Mouse (Mus musculus) heart, embryonic 11.5 days (tissue): Measurements from ENCODE around the gene Pcgf6. TPM values are rescaled to one million over a fixed set of nuclear protein-coding genes. Genes with fewer than 3 reads are reported as not detected.

ENCODE experiments used
- ATAC-seq: fragments of 200-750 bp; cut with Nextera tagmentation; replicated peaks from 2 replicates; pipeline ENCODE4 v1.8.0; 2017; ENCODE audit warnings: moderate library complexity; ENCODE audit not compliant: insufficient number of reproducible peaks, low FRiP score, low TSS enrichment
- H3K27ac ChIP-seq: fragments of 300-500 bp; sonication (generic); 2 replicates; pipeline ENCODE4 v1.5.1; 2014; ENCODE audit warnings: mild to moderate bottlenecking, low read depth, low read length
- H3K27me3 ChIP-seq: fragments of 300-500 bp; sonication (generic); 2 replicates; pipeline ENCODE4 v1.6.1; 2014; ENCODE audit warnings: mild to moderate bottlenecking, low read length, mixed read lengths; ENCODE audit not compliant: control insufficient read depth, insufficient read depth
- H3K36me3 ChIP-seq: fragments of 300-500 bp; sonication (generic); 2 replicates; pipeline ENCODE4 v1.6.1; 2014; ENCODE audit warnings: mild to moderate bottlenecking, low read length, moderate library complexity, mixed read lengths; ENCODE audit not compliant: control insufficient read depth, insufficient read depth
- H3K4me1 ChIP-seq: fragments of 300-500 bp; sonication (generic); 2 replicates; pipeline ENCODE4 v1.6.1; 2014; ENCODE audit warnings: low read length; ENCODE audit not compliant: control insufficient read depth, insufficient read depth
- H3K4me2 ChIP-seq: fragments of 300-500 bp; sonication (generic); 2 replicates; pipeline ENCODE4 v1.6.1; 2014; ENCODE audit warnings: mild to moderate bottlenecking, moderate library complexity
- H3K4me3 ChIP-seq: fragments of 300-500 bp; sonication (generic); 2 replicates; pipeline ENCODE4 v1.5.1; 2014; ENCODE audit warnings: low read depth, low read length
- H3K9ac ChIP-seq: fragments of 300-500 bp; sonication (generic); 2 replicates; pipeline ENCODE4 v1.6.1; 2014; ENCODE audit warnings: mild to moderate bottlenecking, low read depth, low read length, moderate library complexity
- H3K9me3 ChIP-seq: fragments of 300-500 bp; sonication (generic); replicated peaks from 2 replicates; pipeline ENCODE4 v1.6.1; 2016; ENCODE audit warnings: low read length; ENCODE audit not compliant: control insufficient read depth
- WGBS: fragments of 180-500 bp; shearing (Covaris S2); extraction: QIAGEN DNeasy Blood & Tissue Kit; methylation state at CpG from one replicate; pipeline ENCODE4 v1.1.7; 2014; ENCODE audit not compliant: insufficient replicate concordance; 5-methylcytosine and 5-hydroxymethylcytosine counted together
- polyA plus RNA-seq: library from polyadenylated mRNA; unstranded; fragments of >200 nt; fragmentation: Nextera tagmentation; extraction: Ambion mirVana; gene quantifications from 2 replicates; pipeline ENCODE4 v1.2.1, GENCODE M21; 2014

The Pcgf6 gene
- polyA plus RNA-seq: 12.7 and 14.9 TPM in 2 replicates

DNA sequence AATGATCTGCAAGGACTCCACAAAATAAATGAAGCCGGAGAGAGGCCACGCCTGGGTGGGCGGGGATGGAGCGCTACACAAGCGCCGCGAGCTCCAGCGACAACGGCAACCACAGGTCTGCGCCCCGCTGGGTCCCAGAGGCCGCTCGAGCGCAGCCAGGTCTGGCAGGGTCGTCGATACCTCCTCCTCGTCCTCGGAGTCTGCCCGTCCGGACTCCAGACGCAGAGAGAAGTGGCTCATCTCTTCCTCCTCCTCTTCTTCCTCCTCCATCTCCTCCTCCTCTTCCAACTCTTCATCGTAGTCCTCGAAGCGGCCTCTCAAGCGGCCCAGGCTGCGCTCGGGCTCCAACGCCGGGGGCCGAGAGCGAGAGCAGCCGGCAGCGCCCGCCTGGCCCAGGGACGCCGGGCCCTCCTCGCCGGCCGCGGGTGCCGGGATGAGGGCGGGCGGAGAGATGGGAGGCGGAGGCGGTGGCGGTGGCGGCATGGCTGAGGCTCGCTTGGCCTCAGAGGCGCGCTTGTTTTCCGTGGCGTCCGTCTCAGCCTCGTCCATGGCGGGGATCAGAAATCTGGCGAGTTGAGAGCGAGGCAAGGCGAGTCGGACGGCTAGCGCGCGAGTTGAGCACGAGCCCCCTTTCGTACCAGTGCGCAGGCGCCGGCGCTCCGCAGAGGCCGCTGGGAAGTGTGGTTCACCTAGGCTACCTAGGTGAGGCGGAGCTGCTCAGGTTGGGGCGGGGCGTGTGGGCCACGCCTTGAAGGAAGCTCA lies at the start of gene Pcgf6:
Gene Pcgf6, minus strand, starts transcription at position 636 of the 762 bp plus-strand sequence.
- peak within 1 kb of the TSS; percentile 77 for H3K27ac ChIP-seq
- H3K9ac ChIP-seq: peak within 1 kb of the TSS; percentile 70
- under 1% methylated on average over 75 of the region's 75 CpGs for WGBS
- H3K4me2 ChIP-seq: peak within 1 kb of the TSS; percentile 68
- peak; percentile 76 for ATAC-seq
- H3K4me1 ChIP-seq: peaks cover 3% of the 10 kb centered on the region; the same call in 1 of the 2 replicates
- peaks cover 6% of the 10 kb centered on the region; the same call in 1 of the 2 replicates for H3K36me3 ChIP-seq
- H3K27me3 ChIP-seq: no peaks in the 10 kb centered on the region
- peak within 1 kb of the TSS; percentile 59 for H3K4me3 ChIP-seq
- H3K9me3 ChIP-seq: no peaks in the 10 kb centered on the region

- under 1% methylated on average over 56 of the region's 56 CpGs for WGBS
- peak within 1 kb of the TSS; percentile 99 for H3K9ac ChIP-seq
- peak within 1 kb of the TSS; percentile 96 for H3K4me3 ChIP-seq
- ATAC-seq: peak; percentile 96
- H3K27ac ChIP-seq: peak within 1 kb of the TSS; percentile 89
- peaks cover 20% of the 10 kb centered on the region for H3K4me1 ChIP-seq
- peaks cover 8% of the 10 kb centered on the region for H3K36me3 ChIP-seq
- no peaks in the 10 kb centered on the region for H3K27me3 ChIP-seq
- H3K9me3 ChIP-seq: no peaks in the 10 kb centered on the region
- peak within 1 kb of the TSS; percentile 94 for H3K4me2 ChIP-seq
These were observed 39.9 kb upstream of the Pcgf6 start, which contains the start of the genes Usmg5 and Pdcd11 for GRCm38 (mm10) chr19:47090550-47091156. TSS of gene Usmg5 (minus strand) at chr19:47090647. TSS of gene Pdcd11 (plus strand) at chr19:47090768.

DNA sequence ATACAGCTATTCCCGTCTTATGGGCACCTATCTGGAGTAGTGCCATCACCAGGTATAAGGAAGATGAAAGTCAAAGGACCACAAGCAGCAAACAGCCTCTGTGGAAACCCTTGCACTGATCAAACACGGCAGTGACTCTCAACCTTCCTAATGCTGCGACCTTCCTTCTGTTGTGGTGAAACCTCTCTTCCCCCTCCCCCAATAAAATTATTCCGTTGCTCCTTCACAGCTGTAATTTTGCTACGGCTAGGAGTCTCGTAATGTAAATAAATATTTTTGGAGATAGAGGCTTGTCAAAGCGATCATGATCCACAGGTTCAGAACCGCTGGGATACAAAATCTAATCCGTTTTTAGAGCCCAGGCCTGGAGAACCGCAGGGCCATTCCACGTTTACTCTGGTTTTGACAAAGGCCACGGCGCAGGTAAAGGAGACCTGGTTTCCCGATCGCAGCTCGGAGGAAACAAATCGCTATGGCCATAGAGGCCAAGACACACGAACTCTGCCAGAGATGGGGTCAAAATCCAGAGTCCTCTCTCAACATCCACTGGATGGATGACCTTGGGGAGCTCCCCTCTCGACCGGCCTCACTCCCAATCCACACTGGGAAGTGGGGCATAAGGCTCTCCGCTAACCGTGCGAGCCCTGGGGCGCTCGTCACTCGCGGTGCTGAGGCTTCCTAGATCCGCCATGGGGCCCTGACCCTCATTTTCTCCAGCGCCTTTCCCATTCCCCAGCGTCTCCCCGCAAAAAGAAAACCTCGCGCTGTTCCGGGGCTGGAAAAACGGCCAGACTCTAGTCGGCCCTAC lies 39.2 kb upstream of the Pcgf6 start:
- WGBS: 2% methylated on average over 36 of the region's 36 CpGs
- no peaks in the 10 kb centered on the region for H3K27me3 ChIP-seq
- peak overlapping the region; percentile 99 for H3K9ac ChIP-seq
- H3K27ac ChIP-seq: peak overlapping the region; percentile 89
- H3K36me3 ChIP-seq: peaks cover 4% of the 10 kb centered on the region
- peak overlapping the region; percentile 94 for H3K4me2 ChIP-seq
- peaks cover 20% of the 10 kb centered on the region for H3K4me1 ChIP-seq
- ATAC-seq: peak; percentile 58
- no peaks in the 10 kb centered on the region for H3K9me3 ChIP-seq
- peak overlapping the region; percentile 96 for H3K4me3 ChIP-seq

DNA sequence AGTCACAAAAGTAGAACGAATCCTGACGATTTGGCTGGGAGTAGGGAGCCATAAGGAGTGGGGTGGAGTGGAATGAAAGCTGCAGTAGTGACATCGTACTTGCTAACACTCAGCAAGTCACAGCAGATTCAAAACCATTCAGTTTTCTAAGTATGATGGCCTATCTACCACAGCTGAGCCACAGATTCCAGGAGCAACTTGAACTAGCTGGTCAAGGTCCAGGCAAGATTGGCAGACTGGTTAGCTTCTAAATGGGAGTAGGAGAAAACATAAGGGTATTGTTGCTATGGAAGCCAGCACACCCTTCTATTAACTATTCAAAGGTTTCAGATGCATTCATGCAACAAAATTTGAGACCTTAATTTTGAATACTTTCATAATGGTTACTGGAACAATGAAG lies 37.5 kb upstream of the Pcgf6 start:
- WGBS: 75% methylated on average over 3 of the region's 3 CpGs
- peak overlapping the region; percentile 94 for H3K4me2 ChIP-seq

DNA sequence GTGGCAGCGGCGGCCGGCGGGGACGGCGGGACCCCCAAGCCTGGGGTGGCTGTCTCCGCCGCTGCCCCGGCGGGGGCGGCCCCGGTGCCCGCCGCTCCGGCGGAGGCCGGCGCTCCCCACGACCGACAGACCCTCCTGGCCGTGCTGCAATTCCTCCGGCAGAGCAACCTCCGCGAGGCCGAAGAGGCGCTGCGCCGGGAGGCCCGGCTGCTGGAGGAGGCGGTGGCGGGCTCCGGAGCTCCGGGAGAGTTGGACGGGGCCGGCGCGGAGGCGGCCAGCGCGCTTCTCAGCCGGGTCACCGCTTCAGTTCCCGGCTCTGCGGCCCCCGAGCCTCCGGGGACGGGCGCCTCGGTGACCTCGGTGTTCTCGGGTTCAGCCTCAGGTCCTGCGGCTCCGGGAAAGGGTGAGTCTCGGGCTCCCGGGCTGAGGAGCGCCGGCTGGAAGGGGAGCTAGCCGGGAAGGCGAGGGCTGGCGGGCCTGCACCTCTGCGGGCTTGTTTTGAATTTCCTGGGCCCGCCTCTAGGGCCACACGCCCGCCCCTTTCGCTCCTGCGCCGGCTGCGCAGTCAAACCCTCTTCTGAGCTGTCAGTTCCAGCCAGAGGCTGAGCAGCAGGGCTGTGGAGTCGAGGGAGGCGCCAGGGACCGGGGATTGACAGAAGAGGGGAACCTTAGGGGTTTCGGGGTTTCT lies 17.4 kb upstream of the Pcgf6 start:
- Histone ChIP-seq H3K36me3 (peaks cover 5% of the 10 kb centered on the region), H3K9ac (peak overlapping the region; percentile 95), H3K4me3 (peak overlapping the region; percentile 99), H3K27me3 (no peaks in the 10 kb centered on the region), H3K27ac (peak overlapping the region; percentile 79), H3K4me1 (peaks cover 10% of the 10 kb centered on the region), H3K9me3 (no peaks in the 10 kb centered on the region), H3K4me2 (peak overlapping the region; percentile 84)
- ATAC-seq: peak; percentile 85
- under 1% methylated on average over 70 of the region's 72 CpGs for WGBS

More for the DNA sequence above, 37.5 kb upstream of the Pcgf6 start:
- H3K4me3 ChIP-seq: no peak overlapping the region
- peaks cover 15% of the 10 kb centered on the region for H3K36me3 ChIP-seq
- no peaks in the 10 kb centered on the region for H3K9me3 ChIP-seq
- H3K4me1 ChIP-seq: peaks cover 20% of the 10 kb centered on the region
- no peak overlapping the region for H3K27ac ChIP-seq
- H3K9ac ChIP-seq: no peak overlapping the region
- no peak for ATAC-seq
- H3K27me3 ChIP-seq: no peaks in the 10 kb centered on the region

DNA sequence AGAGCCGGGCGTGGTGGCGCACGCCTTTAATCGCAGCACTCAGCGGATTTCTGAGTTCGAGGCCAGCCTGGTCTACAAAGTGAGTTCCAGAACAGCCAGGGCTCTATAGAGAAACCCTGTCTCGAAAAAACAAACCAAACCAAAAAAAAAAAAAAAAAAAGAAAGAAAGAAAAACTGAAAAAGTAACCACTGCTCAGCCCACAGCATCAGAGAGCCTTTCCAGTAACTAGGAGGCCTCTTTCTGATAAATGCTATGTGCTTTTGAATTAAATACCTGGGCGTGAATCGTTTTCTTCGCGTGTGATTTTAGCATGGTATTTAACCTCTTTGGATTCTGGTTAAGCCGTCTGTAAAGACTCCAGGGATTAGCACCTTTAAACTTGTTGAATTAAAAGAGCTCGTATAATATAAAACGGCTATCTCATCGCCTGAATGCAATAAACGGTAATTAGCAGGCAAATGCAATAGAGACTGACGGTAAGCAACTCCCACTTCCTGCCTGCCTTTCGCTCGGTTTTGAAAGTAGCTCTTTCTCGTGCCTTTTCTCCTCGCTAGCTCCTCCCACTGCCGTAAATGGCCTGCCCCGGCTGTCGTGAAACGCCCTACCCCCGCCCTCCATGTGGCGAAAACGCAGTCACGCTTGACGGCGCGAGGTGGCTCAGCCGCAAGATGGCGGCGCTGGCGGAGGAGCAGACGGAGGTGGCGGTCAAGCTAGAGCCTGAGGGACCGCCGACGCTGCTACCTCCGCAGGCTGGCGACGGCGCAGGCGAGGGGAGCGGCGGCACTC lies 16.6 kb upstream of the Pcgf6 start, which contains the start of gene Taf5:
Gene Taf5, plus strand, starts transcription at position 651 of the 787 bp plus-strand sequence.
- Histone ChIP-seq H3K36me3 (peaks cover 5% of the 10 kb centered on the region), H3K4me1 (peaks cover 10% of the 10 kb centered on the region), H3K9me3 (no peaks in the 10 kb centered on the region), H3K4me3 (peak within 1 kb of the TSS; percentile 99), H3K27me3 (no peaks in the 10 kb centered on the region), H3K27ac (peak within 1 kb of the TSS; percentile 82), H3K9ac (peak within 1 kb of the TSS; percentile 95), H3K4me2 (peak within 1 kb of the TSS; percentile 84)
- WGBS: 10% methylated on average over 46 of the region's 49 CpGs
- peak; percentile 67 for ATAC-seq

DNA sequence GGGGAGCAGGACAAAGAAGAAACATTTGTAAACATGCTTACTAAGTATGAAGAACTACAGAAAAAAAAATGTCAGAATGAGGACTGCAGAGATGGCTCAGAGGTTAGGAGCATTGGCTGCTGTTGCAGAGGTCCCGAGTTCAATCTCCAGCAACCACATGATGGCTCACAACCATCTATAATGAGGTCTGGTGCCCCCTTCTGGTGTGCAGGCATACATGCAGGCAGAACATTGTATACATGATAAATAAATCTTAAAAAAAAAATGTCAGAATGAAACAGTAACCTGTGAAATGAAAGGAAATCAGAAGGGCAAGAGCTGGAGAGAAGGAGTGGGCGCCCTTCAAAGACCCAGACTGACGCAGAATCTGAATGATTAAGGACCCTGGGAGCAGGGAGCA lies 15.2 kb upstream of the Pcgf6 start:
- H3K27ac ChIP-seq: no peak overlapping the region
- no peaks in the 10 kb centered on the region for H3K27me3 ChIP-seq
- H3K4me1 ChIP-seq: peaks cover 10% of the 10 kb centered on the region
- no peak overlapping the region for H3K4me2 ChIP-seq
- no peak for ATAC-seq
- no peaks in the 10 kb centered on the region for H3K36me3 ChIP-seq
- H3K9me3 ChIP-seq: no peaks in the 10 kb centered on the region
- H3K4me3 ChIP-seq: no peak overlapping the region
- no peak overlapping the region for H3K9ac ChIP-seq
- 90% methylated on average over 3 of the region's 3 CpGs for WGBS
